Mouse (Mus musculus) ES-Bruce4 (cell line): ENCODE results near the gene Iqcf1.

ENCODE experiments used
- CTCF ChIP-seq: IDR thresholded peaks from one replicate; pipeline ENCODE4 v1.8.1; 2011; ENCODE audit warnings: low read depth, low read length
- EP300 ChIP-seq: IDR thresholded peaks from 2 replicates; pipeline ENCODE4 v1.6.1; 2011; ENCODE audit warnings: low read depth, low read length; ENCODE audit not compliant: insufficient read depth

DNA sequence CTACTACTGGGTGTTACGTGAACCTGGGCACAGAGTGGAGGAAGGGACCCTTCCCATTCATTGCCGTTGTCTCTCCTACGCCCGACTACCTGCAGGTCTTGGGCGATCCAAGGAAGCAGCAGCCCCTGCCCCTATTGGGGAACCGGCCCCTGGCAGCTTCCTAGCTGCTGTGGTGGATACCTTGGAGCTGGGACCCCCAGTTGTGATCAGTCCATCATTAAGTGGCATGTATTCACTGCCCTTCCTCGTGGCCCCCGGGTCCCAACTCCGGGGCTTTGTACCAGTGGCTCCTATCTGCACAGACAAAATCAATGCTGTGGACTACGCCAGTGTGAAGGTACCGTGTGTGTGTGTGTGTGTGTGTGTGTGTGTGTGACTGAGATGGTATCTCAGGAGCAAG is 48.5 kb upstream of the Iqcf1 start:
- TF ChIP-seq EP300 (no peak), CTCF (no peak)
